Mouse (Mus musculus) A20 (cell line): Measurements from ENCODE around the gene Cd83.

Experiments used
- DNase-seq: peaks from one replicate; pipeline ENCODE4 v3.0.0-alpha.2; 2011; ENCODE audit warnings: low read depth, low spot score

Cd83 gene

GRCm38 (mm10) chr13:43784725-43785711 is at the start of gene Cd83:
TSS of gene Cd83 (plus strand) at chr13:43784775.
- DNase-seq, result peak; percentile 91

GRCm38 (mm10) chr13:43739598-43740275 is 44.8 kb upstream of the Cd83 start:
- peak; percentile 81 for DNase-seq

GRCm38 (mm10) chr13:43740276-43740608 is 44.3 kb upstream of the Cd83 start:
- DNase-seq, result no peak

- DNase-seq, result no peak
Observed at GRCm38 (mm10) chr13:43742677-43743076, 41.9 kb upstream of the Cd83 start.

DNA sequence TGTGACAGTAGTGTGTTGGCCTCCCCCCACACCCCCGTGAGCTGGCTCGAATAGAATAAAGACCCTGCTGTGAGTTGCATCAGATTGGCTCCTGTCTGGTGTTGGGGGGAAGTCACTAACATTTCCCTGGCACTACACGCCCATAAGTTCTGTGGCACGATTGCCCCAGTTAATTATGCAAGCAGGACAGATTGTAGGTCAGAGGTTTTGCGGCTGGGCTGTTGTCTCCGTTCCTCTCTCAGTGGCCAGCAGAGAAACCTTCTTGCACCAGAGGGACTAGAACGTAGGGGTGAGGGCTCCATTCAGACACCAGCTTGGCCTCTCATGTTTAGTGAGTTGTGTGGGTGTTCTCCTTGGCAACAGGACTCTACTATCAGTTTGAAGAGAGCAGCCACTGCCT is 40.3 kb upstream of the Cd83 start:
- DNase-seq, result no peak

DNA sequence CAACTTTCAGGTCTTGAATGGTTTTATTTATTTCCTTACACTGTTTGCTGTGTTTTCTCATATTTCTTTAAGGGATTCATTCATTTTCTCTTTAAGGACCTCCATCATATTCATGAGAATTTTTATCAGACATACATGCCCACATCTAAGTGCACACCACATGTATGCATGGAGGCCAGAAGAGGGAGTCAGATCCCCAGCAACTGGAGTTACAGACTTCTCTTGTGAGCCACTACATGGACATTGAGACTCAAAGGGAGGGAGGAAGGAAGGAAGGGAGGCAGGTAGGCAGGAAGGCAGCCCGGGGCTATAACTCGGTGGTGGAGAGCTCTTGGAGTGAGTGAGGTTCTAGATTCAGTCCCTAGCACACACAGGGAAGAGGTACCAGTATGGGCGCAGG is 34.3 kb upstream of the Cd83 start:
- DNase-seq, result peak; percentile 80

GRCm38 (mm10) chr13:43750966-43751365 is 33.6 kb upstream of the Cd83 start:
- peak; percentile 55 for DNase-seq

DNA sequence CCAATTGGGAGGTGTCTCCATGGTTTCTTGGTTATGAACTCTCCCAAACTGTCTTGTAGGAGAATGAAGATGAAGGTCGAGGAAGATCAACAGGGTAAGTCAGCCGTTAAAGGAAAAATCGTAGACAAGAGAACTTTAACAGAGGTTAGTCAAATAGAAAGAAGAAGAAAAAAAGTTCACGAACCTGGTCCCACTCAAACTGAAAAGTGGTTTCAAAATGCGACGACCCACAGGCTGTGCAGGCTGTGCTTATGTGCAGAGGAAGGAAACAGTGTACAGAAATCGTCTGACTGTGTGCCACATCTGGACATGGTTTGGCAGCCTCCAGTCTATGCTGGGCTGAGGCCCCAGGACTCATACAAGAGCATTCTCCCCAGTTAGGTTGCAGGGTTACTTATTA is 32.2 kb upstream of the Cd83 start:
- peak; percentile 90 for DNase-seq

DNA sequence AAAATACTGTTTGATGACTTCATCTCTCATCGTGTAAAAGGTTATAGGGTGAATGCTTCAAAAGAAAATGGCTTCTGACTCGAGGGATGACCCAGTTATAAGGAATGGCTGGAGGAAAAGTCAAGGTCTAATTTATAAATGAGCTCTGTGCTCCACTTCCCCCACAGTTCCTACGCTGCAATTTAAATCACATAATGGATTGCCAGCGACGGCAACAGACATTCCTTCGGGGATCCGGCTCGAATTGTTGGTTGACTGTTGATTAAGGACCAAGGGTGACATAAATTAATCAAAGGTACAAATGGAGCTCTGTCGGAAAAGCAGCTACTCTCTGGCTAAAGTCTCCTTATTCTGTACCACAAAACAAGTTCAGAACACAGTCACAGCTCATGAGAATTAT is 30.9 kb upstream of the Cd83 start:
- no peak for DNase-seq

GRCm38 (mm10) chr13:43754455-43755128 is 30.0 kb upstream of the Cd83 start:
- DNase-seq, result no peak

GRCm38 (mm10) chr13:43755573-43755972 is 29.0 kb upstream of the Cd83 start:
- no peak for DNase-seq

- peak; percentile 76 for DNase-seq
Observed at GRCm38 (mm10) chr13:43761156-43761855, 23.3 kb upstream of the Cd83 start.

DNA sequence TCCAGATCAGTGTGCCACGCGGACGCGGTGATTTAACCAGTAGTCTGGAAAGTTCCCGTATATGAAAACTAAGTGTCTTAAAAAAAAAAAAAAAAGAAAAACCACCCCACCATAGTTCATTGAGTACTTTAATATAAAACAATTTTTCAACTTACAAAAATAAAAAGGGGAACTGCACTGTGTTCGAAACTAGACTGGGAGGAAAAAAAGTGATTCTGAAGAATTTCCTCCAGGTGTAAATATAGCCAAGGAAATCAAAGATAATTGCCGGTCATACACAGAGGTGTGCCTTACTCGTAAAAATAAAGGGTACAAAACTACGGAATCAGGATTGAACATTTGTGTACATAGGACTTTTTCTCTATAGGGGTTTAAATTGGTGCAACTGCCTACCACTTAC is 21.7 kb upstream of the Cd83 start:
- DNase-seq, result peak; percentile 69

DNA sequence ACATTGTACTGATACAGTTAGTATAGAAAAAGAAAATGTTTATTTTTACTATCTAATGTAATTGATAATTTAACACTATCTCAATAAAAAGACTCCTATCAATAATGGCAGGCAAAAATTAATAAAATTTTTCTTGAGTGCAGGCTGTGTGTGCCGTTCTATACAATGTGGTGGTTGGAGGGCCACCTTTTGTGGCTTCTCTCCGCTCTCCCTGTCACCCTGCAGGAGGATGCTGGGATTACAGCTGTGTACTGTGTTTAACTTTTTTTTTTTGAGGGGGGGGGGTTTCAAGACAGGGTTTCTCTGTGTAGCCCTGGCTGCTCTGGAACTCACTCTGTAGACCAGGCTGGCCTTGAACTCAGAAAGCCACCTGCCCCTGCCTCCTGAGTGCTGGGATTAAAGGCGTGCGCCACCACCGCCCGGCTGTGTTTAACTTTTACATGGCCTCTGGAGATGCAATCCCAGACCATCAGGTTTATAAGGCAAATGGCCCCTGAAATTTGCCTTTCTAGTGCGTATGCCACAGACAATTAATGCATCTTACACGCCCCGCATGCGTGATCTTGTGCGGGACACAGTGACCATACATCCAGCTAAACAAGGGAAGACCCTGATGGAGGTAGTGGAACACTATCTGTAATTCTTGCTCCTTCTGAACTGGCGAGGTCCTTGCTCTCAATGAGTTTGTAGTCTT is 21.1 kb upstream of the Cd83 start:
- DNase-seq, result peak; percentile 61

DNA sequence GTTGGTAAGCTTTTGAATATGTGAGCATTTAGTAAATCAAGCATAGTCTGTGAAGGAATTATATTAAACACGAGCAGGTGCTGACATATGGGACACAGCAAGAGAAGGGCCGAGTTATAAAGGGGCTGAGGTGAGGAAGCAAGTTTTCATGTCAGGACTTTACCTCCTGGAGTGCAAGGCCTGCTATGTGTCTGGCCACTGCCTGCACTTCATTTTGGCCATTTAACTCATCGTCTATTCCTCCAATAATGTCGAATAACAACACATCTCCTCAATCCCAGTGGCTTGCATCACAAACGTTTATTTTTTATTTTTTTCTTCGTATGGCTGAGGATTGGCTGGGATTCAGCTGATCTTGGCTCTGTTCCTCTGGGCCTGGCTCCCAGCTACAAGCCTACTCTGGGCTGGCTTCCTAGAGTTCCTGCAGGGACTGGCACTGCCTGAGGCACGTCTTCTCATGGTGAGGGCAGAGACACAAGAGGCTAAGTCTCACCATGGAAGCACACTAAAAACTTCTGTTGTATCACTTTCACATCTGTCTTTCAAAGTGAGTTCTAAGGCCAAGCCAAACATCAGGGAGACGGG is 20.5 kb upstream of the Cd83 start:
- DNase-seq, result no peak

- DNase-seq, result peak; percentile 95
Observed at GRCm38 (mm10) chr13:43765293-43765814, 19.2 kb upstream of the Cd83 start.

DNA sequence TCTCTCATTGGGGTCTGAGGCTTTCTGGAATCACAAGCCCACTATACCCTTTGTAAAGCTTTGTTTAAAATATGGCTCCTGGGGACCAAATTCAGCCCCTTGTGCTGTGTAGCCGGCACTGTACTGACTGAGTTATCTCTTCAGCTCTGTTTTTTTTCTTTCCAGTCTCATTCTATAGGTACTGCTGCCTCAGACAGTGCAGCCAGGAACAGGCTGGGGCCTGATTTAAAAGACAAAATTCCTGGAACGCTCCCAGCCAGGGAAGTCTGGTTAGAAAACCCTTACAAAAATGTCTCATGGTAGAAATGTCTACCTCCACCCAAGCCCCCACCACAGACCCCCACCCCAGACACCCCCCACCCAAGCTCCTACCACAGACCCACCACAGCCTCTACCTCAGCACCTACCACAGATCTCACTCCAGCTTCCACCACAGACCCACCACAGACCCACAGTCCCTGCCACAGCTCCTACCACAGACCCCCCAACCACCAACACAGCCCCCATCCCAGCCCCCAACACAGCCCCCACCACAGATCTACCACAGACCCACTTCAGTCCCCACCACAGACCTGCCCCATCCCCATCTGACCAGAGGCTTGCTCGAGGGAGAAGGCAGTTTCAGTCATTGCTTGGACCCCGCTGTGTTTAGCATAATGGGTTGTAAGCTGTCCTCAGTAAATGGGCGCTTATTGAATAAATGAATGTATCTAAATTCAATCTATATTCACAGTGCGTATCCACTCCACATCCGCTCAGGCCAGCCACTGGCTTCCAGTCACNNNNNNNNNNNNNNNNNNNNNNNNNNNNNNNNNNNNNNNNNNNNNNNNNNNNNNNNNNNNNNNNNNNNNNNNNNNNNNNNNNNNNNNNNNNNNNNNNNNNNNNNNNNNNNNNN is 17.5 kb upstream of the Cd83 start:
- DNase-seq, result peak; percentile 60

- no peak for DNase-seq
Observed at GRCm38 (mm10) chr13:43773020-43773419, 11.6 kb upstream of the Cd83 start.

DNA sequence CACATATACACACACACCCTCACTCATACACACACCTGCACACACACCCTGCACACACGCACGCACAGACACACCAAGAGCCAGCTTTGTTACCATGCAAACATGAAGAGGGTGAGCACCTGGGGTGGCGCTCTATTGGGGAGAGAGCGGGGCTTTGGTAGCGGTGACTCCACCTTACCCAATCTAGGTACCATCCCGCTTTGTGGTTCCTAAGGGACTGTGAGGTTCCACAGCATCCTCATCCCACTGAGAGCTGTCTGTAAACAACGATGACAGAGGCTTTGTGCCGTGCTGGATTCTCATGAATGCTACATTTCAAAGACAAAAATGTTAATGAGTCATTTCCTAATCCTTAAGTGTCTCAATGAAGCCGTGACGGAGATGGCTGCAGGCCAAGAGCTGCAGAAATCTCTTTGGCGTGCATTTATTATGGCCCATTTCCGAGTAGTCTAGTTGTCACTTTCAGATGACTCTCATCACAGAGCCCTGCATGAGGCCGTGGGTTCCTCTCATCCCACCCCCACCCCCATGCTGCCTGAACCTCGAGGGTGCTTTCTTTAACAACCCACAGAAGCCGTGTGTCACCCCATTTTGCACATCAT is 10.5 kb upstream of the Cd83 start:
- DNase-seq, result no peak
